Mouse (Mus musculus) forebrain, embryonic 14.5 days (tissue): ENCODE data around the gene Npm3. TPM values are rescaled to one million over a fixed set of nuclear protein-coding genes. Genes with fewer than 3 reads are reported as not detected.

Experiments used
- ATAC-seq: fragments of 200-750 bp; cut with Nextera tagmentation; 2 replicates; pipeline ENCODE4 v1.8.0; 2017; ENCODE audit warnings: mild to moderate bottlenecking, moderate library complexity
- DNase-seq: peaks from one replicate; pipeline ENCODE4 v3.0.0-alpha.2; 2015; ENCODE audit warnings: low spot score
- H3K27ac ChIP-seq: fragments of 300-500 bp; sonication (generic); 2 replicates; pipeline ENCODE4 v1.5.1; 2014; ENCODE audit warnings: low read depth, mild to moderate bottlenecking, control low read depth, low read length, moderate library complexity
- H3K27me3 ChIP-seq: fragments of 300-500 bp; sonication (generic); replicated peaks from 2 replicates; pipeline ENCODE4 v1.6.1; 2014; ENCODE audit warnings: low read length, control low read depth, mixed read lengths; ENCODE audit not compliant: control insufficient read depth, insufficient read depth
- H3K36me3 ChIP-seq: fragments of 300-500 bp; sonication (generic); 2 replicates; pipeline ENCODE4 v1.6.1; 2014; ENCODE audit warnings: low read length, control low read depth; ENCODE audit not compliant: control insufficient read depth, insufficient read depth
- H3K4me1 ChIP-seq: fragments of 300-500 bp; sonication (generic); 2 replicates; pipeline ENCODE4 v1.6.1; 2014; ENCODE audit warnings: antibody characterized with exemption, low read length, control low read depth; ENCODE audit not compliant: control insufficient read depth, insufficient read depth
- H3K4me2 ChIP-seq: fragments of 300-500 bp; sonication (generic); 2 replicates; pipeline ENCODE4 v1.6.1; 2014; ENCODE audit warnings: mild to moderate bottlenecking, control low read depth, low read length
- H3K4me3 ChIP-seq: fragments of 300-500 bp; sonication (generic); 2 replicates; pipeline ENCODE4 v1.5.1; 2014; ENCODE audit warnings: low read depth, low read length, control low read depth
- H3K9ac ChIP-seq: fragments of 300-500 bp; sonication (generic); 2 replicates; pipeline ENCODE4 v1.6.1; 2014; ENCODE audit warnings: mild to moderate bottlenecking, low read length, control low read depth, moderate library complexity
- H3K9me3 ChIP-seq: fragments of 300-500 bp; sonication (generic); replicated peaks from 2 replicates; pipeline ENCODE4 v1.6.1; 2016; ENCODE audit warnings: low read length, control low read depth, mixed read lengths; ENCODE audit not compliant: control insufficient read depth
- WGBS: fragments of 180-500 bp; shearing (Covaris S2); extraction: QIAGEN DNeasy Blood & Tissue Kit; methylation state at CpG from one replicate; pipeline ENCODE4 v1.1.7; 2014; 5-methylcytosine and 5-hydroxymethylcytosine counted together
- polyA plus RNA-seq: library from polyadenylated mRNA; unstranded; fragments of >200 nt; fragmentation: Nextera tagmentation; extraction: Ambion mirVana; gene quantifications from 2 replicates; pipeline ENCODE4 v1.2.1, GENCODE M21; 2014

Gene Npm3
- polyA plus RNA-seq, 1 experiment from 2014 or later, result 12.7 TPM

DNA sequence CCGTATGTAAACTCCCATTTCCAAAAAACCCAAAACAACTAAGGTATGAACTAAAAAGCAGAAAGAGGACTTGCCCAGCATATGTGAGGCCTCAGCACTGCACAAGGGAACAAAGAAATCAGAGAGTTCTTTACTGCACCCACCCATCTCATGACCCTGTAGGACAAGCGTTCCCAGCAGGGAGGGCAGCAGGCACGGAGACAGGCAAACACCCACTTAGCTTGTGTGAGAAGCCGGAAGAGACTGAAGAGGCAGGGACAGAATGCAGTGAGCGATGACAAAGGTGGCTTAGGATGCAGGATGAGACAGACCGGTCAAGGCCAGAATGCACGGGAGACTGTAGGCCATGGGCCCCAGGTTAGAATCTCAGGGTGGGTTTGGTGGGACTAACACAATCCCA, 17.7 kb downstream of the Npm3 start:
- peaks cover 39% of the 10 kb centered on the region for H3K27me3 ChIP-seq

DNA sequence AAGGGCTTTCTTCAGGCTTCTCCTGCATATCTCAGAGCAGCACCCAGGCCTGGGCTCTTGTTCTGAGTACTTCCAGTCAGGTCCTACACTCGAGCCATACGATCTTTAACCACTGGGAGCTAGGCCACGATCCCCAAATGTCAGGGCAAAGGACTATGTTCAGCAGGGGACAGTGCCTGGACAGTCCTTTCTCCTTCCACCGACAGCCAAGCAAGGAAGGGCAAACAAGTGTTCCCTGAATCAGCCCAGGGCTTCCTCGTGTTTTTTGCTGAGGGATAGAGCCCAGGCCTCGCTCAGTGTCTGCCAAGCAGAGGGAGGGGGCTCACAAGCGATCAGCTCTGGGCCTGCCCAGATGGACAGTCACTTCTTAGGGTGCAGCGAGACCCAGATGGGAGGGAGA, 19.3 kb downstream of the Npm3 start:
- DNase-seq, result no peak
- H3K4me1 ChIP-seq, result no peaks in the 10 kb centered on the region
- no peak overlapping the region for H3K27ac ChIP-seq
- 69% methylated on average over 8 of the region's 8 CpGs for WGBS
- H3K36me3 ChIP-seq, result no peaks in the 10 kb centered on the region
- H3K4me2 ChIP-seq, result no peak overlapping the region
- H3K9ac ChIP-seq, result no peak overlapping the region
- no peaks in the 10 kb centered on the region for H3K9me3 ChIP-seq
- ATAC-seq, result no peak
- no peak overlapping the region for H3K4me3 ChIP-seq
- H3K27me3 ChIP-seq, result peaks cover 24% of the 10 kb centered on the region

More for the DNA sequence above, 17.7 kb downstream of the Npm3 start:
- Histone ChIP-seq H3K36me3 (no peaks in the 10 kb centered on the region), H3K9ac (no peak overlapping the region), H3K4me1 (no peaks in the 10 kb centered on the region), H3K4me2 (no peak overlapping the region), H3K9me3 (no peaks in the 10 kb centered on the region), H3K4me3 (no peak overlapping the region), H3K27ac (no peak overlapping the region)
- WGBS, result 84% methylated on average over 7 of the region's 7 CpGs
- no peak for ATAC-seq
- no peak for DNase-seq

DNA sequence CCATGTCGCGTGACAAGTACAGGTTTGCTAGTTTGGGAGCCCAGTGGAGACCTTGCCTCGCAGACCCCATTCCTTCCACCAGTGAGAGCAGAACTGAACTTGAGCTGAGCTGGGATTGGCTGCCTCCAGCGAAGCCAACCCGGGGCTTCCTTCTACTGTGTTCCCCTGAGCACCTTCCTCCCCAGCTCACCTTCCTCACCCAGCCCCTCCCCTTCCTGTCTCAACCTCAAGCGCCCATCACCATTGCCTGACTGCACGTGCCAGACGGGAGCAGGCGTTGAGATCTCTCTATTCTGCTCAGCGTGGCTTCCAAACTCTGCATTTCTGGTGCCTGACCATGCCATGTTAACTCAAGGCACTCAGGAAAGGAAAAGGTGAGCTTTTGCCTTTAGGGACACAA, 22.2 kb downstream of the Npm3 start:
- Histone ChIP-seq H3K9ac (no peak overlapping the region), H3K4me2 (no peak overlapping the region), H3K4me3 (no peak overlapping the region), H3K27me3 (no peaks in the 10 kb centered on the region), H3K27ac (no peak overlapping the region), H3K36me3 (no peaks in the 10 kb centered on the region), H3K4me1 (no peaks in the 10 kb centered on the region), H3K9me3 (no peaks in the 10 kb centered on the region)
- no peak for DNase-seq
- ATAC-seq, result no peak
- 81% methylated on average over 10 of the region's 10 CpGs for WGBS

DNA sequence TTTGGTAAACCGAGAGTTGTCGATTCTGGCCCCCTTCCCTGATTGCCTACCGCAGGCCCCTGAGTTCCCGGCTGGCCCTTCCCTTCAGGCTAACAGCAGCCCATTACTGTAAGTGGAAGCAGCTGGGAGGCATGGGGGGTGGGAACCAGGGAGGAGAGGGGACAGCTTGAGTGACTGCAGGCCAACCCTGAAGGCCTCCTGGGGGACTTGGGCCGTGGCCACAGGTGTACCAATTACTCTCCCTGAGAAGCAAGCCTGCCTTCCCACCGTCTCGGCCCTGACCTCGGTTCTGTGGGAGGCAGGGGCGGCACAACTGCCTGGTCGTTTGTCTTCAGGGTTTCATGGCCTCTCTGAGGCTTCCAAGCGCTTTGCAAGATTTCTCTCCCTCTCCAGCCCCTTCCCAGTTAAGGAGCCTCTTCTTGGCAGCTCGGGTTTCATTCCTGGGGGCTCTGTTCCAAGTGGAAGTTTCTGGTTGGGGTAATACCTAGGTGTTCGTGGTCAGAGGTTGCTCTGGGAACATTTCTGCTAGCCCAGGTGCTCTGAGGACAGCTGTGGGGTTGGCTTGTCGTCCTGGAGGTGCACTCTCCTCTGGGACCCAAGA, 23.6 kb downstream of the Npm3 start:
- no peaks in the 10 kb centered on the region for H3K27me3 ChIP-seq

DNA sequence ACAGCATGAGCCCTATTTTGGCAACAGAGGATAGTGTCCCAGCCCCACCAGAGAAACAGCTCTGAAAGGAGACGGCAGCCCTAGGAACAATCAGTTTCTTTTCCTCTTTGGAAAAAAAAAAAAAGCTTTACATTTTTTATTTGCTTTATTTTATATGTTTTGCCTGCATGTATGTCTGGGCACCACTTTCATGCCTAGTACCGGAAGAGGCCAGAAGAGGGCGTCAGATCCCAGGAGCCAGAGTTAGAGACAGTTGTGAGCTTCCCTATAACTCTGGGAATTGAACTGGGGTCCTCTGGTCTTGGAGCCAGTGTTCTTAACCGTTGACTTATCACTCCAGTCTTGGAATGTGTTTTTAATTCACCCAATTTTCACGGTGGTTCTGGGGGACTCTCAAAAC, 27.2 kb downstream of the Npm3 start:
- 69% methylated on average over 5 of the region's 5 CpGs for WGBS
- Histone ChIP-seq H3K36me3 (no peaks in the 10 kb centered on the region), H3K27ac (no peak overlapping the region), H3K9ac (no peak overlapping the region), H3K27me3 (no peaks in the 10 kb centered on the region), H3K4me3 (no peak overlapping the region), H3K4me1 (peaks cover 4% of the 10 kb centered on the region; the same call in 1 of the 2 replicates), H3K9me3 (no peaks in the 10 kb centered on the region), H3K4me2 (no peak overlapping the region)
- no peak for ATAC-seq
- DNase-seq, result no peak

More for the DNA sequence above, 23.6 kb downstream of the Npm3 start:
- ATAC-seq (no peak), DNase-seq (no peak)
- H3K36me3 ChIP-seq, result no peaks in the 10 kb centered on the region
- no peak overlapping the region for H3K4me3 ChIP-seq
- WGBS, result 59% methylated on average over 14 of the region's 14 CpGs
- H3K9ac ChIP-seq, result no peak overlapping the region
- H3K9me3 ChIP-seq, result no peaks in the 10 kb centered on the region
- H3K4me1 ChIP-seq, result no peaks in the 10 kb centered on the region
- H3K4me2 ChIP-seq, result no peak overlapping the region
- no peak overlapping the region for H3K27ac ChIP-seq

DNA sequence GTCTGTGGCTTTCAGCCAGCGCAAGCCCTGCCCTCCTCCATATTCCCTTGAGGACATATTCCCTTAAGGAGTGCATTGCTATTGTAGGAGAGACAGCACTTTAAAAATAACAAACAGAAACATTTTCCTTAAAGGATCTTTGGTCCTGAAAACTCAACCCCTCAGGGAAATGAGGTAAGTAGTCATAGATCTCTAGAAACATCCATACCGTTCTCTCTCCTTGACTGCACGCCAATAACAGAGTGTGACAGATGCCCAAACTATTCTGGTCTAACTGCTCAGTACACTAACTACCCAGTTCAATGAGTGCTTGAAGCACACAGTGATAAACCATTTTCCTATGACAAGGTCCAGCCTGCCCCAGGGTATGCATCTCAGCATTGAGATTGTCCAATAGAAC, 31.1 kb downstream of the Npm3 start:
- ATAC-seq, result no peak; the same call in 1 of the 2 replicates
- peak overlapping the region; percentile 22; the same call in 1 of the 2 replicates for H3K27ac ChIP-seq

DNA sequence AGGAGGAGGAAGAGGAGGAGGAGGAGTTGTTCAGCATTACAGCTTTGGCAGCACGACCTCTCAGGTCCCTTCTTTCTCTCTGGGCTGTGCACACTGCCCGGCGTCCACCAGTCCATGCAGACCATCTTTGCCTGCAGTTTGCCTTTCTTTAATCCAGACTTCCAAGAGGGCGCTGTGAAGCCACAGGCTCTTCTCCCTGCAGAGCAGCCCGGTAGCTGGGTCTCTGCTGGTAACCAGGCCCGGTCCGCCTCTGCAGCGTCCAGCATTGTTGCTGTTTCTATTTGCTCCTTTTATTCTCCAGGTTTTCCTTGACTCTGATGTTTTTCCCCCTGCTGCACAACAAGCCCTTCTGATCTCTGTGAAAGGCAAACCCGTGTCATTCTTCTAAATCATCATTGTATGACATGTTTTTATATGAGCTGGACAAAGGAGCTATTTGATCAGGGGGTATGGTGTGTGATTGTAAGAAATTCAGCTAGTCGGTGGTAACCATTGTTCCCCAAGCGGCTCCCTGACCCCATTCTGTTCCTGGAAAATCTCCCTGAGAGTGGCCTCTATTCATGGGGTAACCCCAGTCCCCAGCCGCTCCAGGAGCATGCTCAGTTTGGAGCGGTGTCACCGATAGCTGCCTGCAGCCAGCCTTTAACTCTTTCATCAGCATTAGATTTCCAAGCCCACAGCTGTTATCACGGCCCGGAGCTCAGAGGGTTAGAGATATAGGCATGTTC, 31.7 kb downstream of the Npm3 start:
- peaks cover 8% of the 10 kb centered on the region; the same call in 1 of the 2 replicates for H3K4me1 ChIP-seq
- DNase-seq (peak; percentile 78), ATAC-seq (peak; percentile 89)
- H3K9me3 ChIP-seq, result no peaks in the 10 kb centered on the region
- peak overlapping the region; percentile 46 for H3K4me2 ChIP-seq
- no peaks in the 10 kb centered on the region for H3K27me3 ChIP-seq
- H3K4me3 ChIP-seq, result peak overlapping the region; percentile 13; the same call in 1 of the 2 replicates
- no peaks in the 10 kb centered on the region for H3K36me3 ChIP-seq
- H3K27ac ChIP-seq, result peak overlapping the region; percentile 69
- peak overlapping the region; percentile 54 for H3K9ac ChIP-seq
- 3% methylated on average over 16 of the region's 16 CpGs for WGBS

More for the DNA sequence above, 31.1 kb downstream of the Npm3 start:
- Histone ChIP-seq H3K4me1 (peaks cover 8% of the 10 kb centered on the region; the same call in 1 of the 2 replicates), H3K36me3 (no peaks in the 10 kb centered on the region), H3K9me3 (no peaks in the 10 kb centered on the region), H3K27me3 (no peaks in the 10 kb centered on the region), H3K9ac (no peak overlapping the region), H3K4me3 (no peak overlapping the region), H3K4me2 (peak overlapping the region; percentile 46; the same call in 1 of the 2 replicates)
- DNase-seq, result no peak
- 68% methylated on average over 3 of the region's 3 CpGs for WGBS

DNA sequence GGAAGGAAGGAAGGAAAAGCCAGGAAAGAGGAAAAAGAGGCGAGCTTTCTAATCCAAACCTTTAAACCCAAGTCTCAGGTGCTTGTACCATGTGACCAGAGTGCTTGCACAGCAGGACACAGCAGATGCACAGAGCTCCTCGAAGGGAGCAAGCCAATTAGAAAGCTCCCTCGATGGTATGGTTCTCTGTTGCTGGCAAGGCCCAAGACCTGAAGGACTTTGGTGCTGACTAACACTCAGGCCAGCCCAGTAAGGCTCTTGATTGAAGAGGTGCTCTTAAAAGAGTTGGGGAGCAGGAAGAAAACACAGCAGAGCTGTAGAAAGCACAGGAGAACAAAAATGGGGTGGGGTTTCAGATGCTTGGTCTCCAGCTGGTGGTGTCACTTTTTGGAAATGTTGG, 40.7 kb downstream of the Npm3 start:
- Histone ChIP-seq H3K27ac (no peak overlapping the region), H3K4me3 (no peak overlapping the region), H3K9ac (no peak overlapping the region), H3K27me3 (no peaks in the 10 kb centered on the region), H3K9me3 (no peaks in the 10 kb centered on the region), H3K4me1 (no peaks in the 10 kb centered on the region), H3K36me3 (no peaks in the 10 kb centered on the region), H3K4me2 (no peak overlapping the region)
- DNase-seq (no peak), ATAC-seq (no peak)
- WGBS, result 73% methylated on average over 3 of the region's 3 CpGs
